Mouse (Mus musculus) cerebellum, adult (tissue): ENCODE measurements at regions not wholly inside any gene's neighbourhood (a gene's known extent, or its start where the extent isn't known, plus 50 kb on each side); places are given as distances from the start of the nearest gene placed in this dataset.
A peak's percentile ranks its signal among the peaks of the same experiment; 100 is the strongest.

Source experiments
- ATAC-seq: cut with Nextera tagmentation; 2 replicates; pipeline ENCODE4 v1.9.2; 2017; ENCODE audit warnings: mild to moderate bottlenecking, moderate library complexity, mixed read lengths; ENCODE audit not compliant: insufficient number of reproducible peaks, low FRiP score, low TSS enrichment

GRCm38 (mm10) chr16:88412287-88412686, 94.5 kb downstream of the Cldn17 start:
- no peak for ATAC-seq

GRCm38 (mm10) chr16:88408144-88408543, 98.6 kb downstream of the Cldn17 start:
- peak; percentile 67 for ATAC-seq

DNA sequence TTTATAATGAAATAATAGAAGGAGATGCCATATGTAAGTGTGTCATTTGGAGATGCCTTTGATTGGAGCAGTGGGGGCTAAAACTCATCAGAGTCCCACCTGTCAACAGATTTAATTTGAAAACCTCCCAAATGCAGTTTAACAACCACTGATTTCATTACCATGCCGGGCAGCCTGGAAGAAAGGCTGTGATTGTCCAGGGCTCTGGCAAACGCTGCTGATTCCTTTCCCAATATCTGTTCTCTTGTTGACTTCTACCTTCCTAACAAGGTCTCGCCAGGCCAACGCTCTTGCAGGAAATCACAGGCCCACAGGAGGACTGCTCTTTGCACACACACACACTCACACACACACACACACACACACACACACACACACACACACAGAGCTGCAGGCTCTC, 102.4 kb downstream of the Cldn17 start:
- ATAC-seq: no peak

DNA sequence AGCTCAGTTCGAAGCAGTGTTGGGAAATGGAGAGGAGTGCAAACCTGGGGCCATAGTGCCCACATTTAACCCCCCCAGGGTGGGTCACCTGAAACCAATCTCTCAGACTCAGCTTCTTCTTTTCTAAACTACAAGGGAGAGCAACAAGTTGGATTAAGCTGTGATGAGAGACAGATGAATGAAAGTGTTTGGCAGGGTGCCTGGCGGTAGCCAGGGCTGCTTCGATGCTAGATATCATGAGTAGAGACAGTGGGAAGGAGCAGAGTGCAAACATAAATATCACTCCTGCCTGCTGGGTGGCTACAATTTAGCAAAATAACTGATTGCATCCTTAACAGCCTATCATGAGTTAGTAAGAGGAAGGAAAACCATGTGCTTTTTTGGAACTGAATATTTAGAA, 106.9 kb downstream of the Cldn17 start:
- ATAC-seq: no peak

DNA sequence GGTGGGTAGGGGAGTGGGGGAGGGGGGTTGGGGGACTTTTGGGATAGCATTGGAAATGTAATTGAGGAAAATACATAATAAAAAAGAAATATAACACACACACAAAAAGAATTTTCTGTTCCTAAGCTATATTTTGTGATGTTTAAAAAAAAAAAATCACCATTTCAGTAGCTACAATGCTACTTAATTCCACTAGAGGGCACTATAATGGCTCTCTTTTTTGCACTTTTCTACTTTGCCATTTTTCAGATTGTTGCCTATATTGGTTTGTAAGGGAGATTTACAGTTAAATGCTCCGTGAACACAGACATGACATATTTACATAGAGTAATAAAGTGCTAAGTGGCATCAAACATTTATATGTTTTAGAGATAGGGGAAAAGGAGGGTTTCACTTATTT, 102.7 kb upstream of the Grik1 start:
- ATAC-seq: no peak

- no peak for ATAC-seq
Measured at GRCm38 (mm10) chr16:88381605-88382279, 91.7 kb upstream of the Grik1 start.

- no peak for ATAC-seq
Measured at GRCm38 (mm10) chr16:88375622-88376021, 85.6 kb upstream of the Grik1 start.

GRCm38 (mm10) chr16:88374612-88375011, 84.5 kb upstream of the Grik1 start:
- ATAC-seq: no peak

- peak; percentile 74 for ATAC-seq
Measured at GRCm38 (mm10) chr16:88372034-88372433, 82.0 kb upstream of the Grik1 start.

DNA sequence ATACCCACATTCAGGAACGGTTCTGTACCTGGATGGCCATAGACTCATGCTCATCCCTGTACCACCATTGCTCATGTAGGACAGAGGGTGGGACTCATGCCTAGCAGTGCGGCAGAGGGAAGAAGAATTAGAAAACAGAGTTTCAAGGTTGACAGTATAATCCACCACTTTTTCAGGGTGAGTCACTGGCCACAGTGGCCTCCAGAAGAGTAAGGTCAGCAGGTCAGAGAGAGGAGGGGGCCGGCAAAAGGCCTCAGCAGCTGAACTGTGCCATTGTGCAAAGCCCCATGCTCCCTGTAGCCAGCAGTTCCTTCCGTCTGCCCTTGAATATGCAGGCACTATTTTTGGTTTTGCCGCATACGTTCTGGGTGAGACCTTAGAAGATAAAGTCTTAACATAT, 78.1 kb upstream of the Grik1 start:
- ATAC-seq: no peak

- ATAC-seq: no peak
Measured at GRCm38 (mm10) chr16:88367162-88367561, 77.1 kb upstream of the Grik1 start.

- no peak for ATAC-seq
Measured at GRCm38 (mm10) chr16:88360081-88360480, 70.0 kb upstream of the Grik1 start.
